Mouse (Mus musculus): ENCODE measurements around the gene Cacnb4. TPM values are rescaled to one million over a fixed set of nuclear protein-coding genes. Genes with fewer than 3 reads are reported as not detected.

Gene Cacnb4
- polyA plus RNA-seq, 1 experiment from 2014 or later, result 3.5 TPM

GRCm38 (mm10) chr2:52673172-52673571, 3.5 kb downstream of the Cacnb4 start:
- Histone ChIP-seq H3K4me3 (ENCODE audit: low read depth, low read length) (no peak overlapping the region), H3K9ac (replicated peaks; ENCODE audit: low read depth, low read length) (no peak overlapping the region), H3K9me3 (ENCODE audit: control insufficient read depth, low read depth, low read length) (no peaks in the 10 kb centered on the region), H3K36me3 (ENCODE audit: control insufficient read depth, insufficient read depth, low read length) (no peaks in the 10 kb centered on the region), H3K4me2 (replicated peaks; ENCODE audit: low read depth, low read length) (no peak overlapping the region), H3K4me1 (ENCODE audit: control insufficient read depth, insufficient read depth, low read length) (0 out of 2 replicates have a peak, but pooled peaks cover 3% of the 10 kb centered on the region), H3K27me3 (ENCODE audit: control insufficient read depth, insufficient read depth, low read length) (0 out of 2 replicates have a peak, but pooled peaks cover 4% of the 10 kb centered on the region), H3K27ac (ENCODE audit: low read length) (no peak overlapping the region)
- no peak for ATAC-seq (ENCODE audit: insufficient number of reproducible peaks, insufficient read depth, low FRiP score, low read depth)
- 70% methylated on average over 1 of the region's 1 CpGs for WGBS

GRCm38 (mm10) chr2:52670733-52671132, 5.9 kb downstream of the Cacnb4 start:
- Histone ChIP-seq H3K27me3 (ENCODE audit: control insufficient read depth, insufficient read depth, low read length) (0 out of 2 replicates have a peak, but pooled peaks cover 4% of the 10 kb centered on the region), H3K4me1 (ENCODE audit: control insufficient read depth, insufficient read depth, low read length) (no peaks in the 10 kb centered on the region), H3K36me3 (ENCODE audit: control insufficient read depth, insufficient read depth, low read length) (no peaks in the 10 kb centered on the region), H3K9me3 (ENCODE audit: control insufficient read depth, low read depth, low read length) (no peaks in the 10 kb centered on the region), H3K9ac (replicated peaks; ENCODE audit: low read depth, low read length) (no peak overlapping the region), H3K27ac (ENCODE audit: low read length) (no peak overlapping the region), H3K4me3 (ENCODE audit: low read depth, low read length) (no peak overlapping the region), H3K4me2 (replicated peaks; ENCODE audit: low read depth, low read length) (no peak overlapping the region)
- WGBS, result 88% methylated on average over 5 of the region's 5 CpGs
- no peak for ATAC-seq (ENCODE audit: insufficient number of reproducible peaks, insufficient read depth, low FRiP score, low read depth)

- Histone ChIP-seq H3K4me1 (ENCODE audit: control insufficient read depth, insufficient read depth, low read length) (no peaks in the 10 kb centered on the region), H3K4me3 (ENCODE audit: low read depth, low read length) (no peak overlapping the region), H3K27me3 (ENCODE audit: control insufficient read depth, insufficient read depth, low read length) (no peaks in the 10 kb centered on the region), H3K4me2 (replicated peaks; ENCODE audit: low read depth, low read length) (no peak overlapping the region), H3K9me3 (ENCODE audit: control insufficient read depth, low read depth, low read length) (no peaks in the 10 kb centered on the region), H3K36me3 (ENCODE audit: control insufficient read depth, insufficient read depth, low read length) (no peaks in the 10 kb centered on the region), H3K9ac (replicated peaks; ENCODE audit: low read depth, low read length) (no peak overlapping the region), H3K27ac (ENCODE audit: low read length) (no peak overlapping the region)
- WGBS, result 86% methylated on average over 6 of the region's 6 CpGs
- ATAC-seq (ENCODE audit: insufficient number of reproducible peaks, insufficient read depth, low FRiP score, low read depth), result no peak
Observed at GRCm38 (mm10) chr2:52668480-52668879, 8.2 kb downstream of the Cacnb4 start.

GRCm38 (mm10) chr2:52656722-52657121, 19.9 kb downstream of the Cacnb4 start:
- no peaks in the 10 kb centered on the region for H3K27me3 ChIP-seq (ENCODE audit: control insufficient read depth, insufficient read depth, low read length)
- WGBS, result 85% methylated on average over 5 of the region's 5 CpGs
- H3K9ac ChIP-seq (replicated peaks; ENCODE audit: low read depth, low read length), result no peak overlapping the region
- no peak overlapping the region for H3K4me2 ChIP-seq (replicated peaks; ENCODE audit: low read depth, low read length)
- H3K27ac ChIP-seq (ENCODE audit: low read length), result no peak overlapping the region
- H3K4me1 ChIP-seq (ENCODE audit: control insufficient read depth, insufficient read depth, low read length), result no peaks in the 10 kb centered on the region
- no peaks in the 10 kb centered on the region for H3K36me3 ChIP-seq (ENCODE audit: control insufficient read depth, insufficient read depth, low read length)
- ATAC-seq (ENCODE audit: insufficient number of reproducible peaks, insufficient read depth, low FRiP score, low read depth), result no peak
- H3K9me3 ChIP-seq (ENCODE audit: control insufficient read depth, low read depth, low read length), result no peaks in the 10 kb centered on the region
- H3K4me3 ChIP-seq (ENCODE audit: low read depth, low read length), result no peak overlapping the region

GRCm38 (mm10) chr2:52654541-52654940, 22.1 kb downstream of the Cacnb4 start:
- Histone ChIP-seq H3K36me3 (ENCODE audit: control insufficient read depth, insufficient read depth, low read length) (no peaks in the 10 kb centered on the region), H3K9me3 (ENCODE audit: control insufficient read depth, low read depth, low read length) (no peaks in the 10 kb centered on the region), H3K4me1 (ENCODE audit: control insufficient read depth, insufficient read depth, low read length) (no peaks in the 10 kb centered on the region), H3K4me3 (ENCODE audit: low read depth, low read length) (no peak overlapping the region), H3K27me3 (ENCODE audit: control insufficient read depth, insufficient read depth, low read length) (no peaks in the 10 kb centered on the region), H3K27ac (ENCODE audit: low read length) (no peak overlapping the region), H3K4me2 (replicated peaks; ENCODE audit: low read depth, low read length) (no peak overlapping the region), H3K9ac (replicated peaks; ENCODE audit: low read depth, low read length) (no peak overlapping the region)
- no peak for ATAC-seq (ENCODE audit: insufficient number of reproducible peaks, insufficient read depth, low FRiP score, low read depth)
- 70% methylated on average over 4 of the region's 4 CpGs for WGBS

GRCm38 (mm10) chr2:52651547-52651946, 25.1 kb downstream of the Cacnb4 start:
- Histone ChIP-seq H3K4me2 (replicated peaks; ENCODE audit: low read depth, low read length) (no peak overlapping the region), H3K27me3 (ENCODE audit: control insufficient read depth, insufficient read depth, low read length) (no peaks in the 10 kb centered on the region)

GRCm38 (mm10) chr2:52647255-52647998, 29.2 kb downstream of the Cacnb4 start:
- Histone ChIP-seq H3K9ac (replicated peaks; ENCODE audit: low read depth, low read length) (no peak overlapping the region), H3K4me2 (replicated peaks; ENCODE audit: low read depth, low read length) (no peak overlapping the region), H3K4me3 (ENCODE audit: low read depth, low read length) (no peak overlapping the region), H3K4me1 (ENCODE audit: control insufficient read depth, insufficient read depth, low read length) (no peaks in the 10 kb centered on the region), H3K27me3 (ENCODE audit: control insufficient read depth, insufficient read depth, low read length) (no peaks in the 10 kb centered on the region), H3K27ac (ENCODE audit: low read length) (no peak overlapping the region), H3K36me3 (ENCODE audit: control insufficient read depth, insufficient read depth, low read length) (no peaks in the 10 kb centered on the region), H3K9me3 (ENCODE audit: control insufficient read depth, low read depth, low read length) (no peaks in the 10 kb centered on the region)
- ATAC-seq (ENCODE audit: insufficient number of reproducible peaks, insufficient read depth, low FRiP score, low read depth), result no peak
- WGBS, result 76% methylated on average over 8 of the region's 8 CpGs

More at GRCm38 (mm10) chr2:52651547-52651946, 25.1 kb downstream of the Cacnb4 start:
- Histone ChIP-seq H3K27ac (ENCODE audit: low read length) (no peak overlapping the region), H3K4me1 (ENCODE audit: control insufficient read depth, insufficient read depth, low read length) (no peaks in the 10 kb centered on the region), H3K9ac (replicated peaks; ENCODE audit: low read depth, low read length) (no peak overlapping the region), H3K9me3 (ENCODE audit: control insufficient read depth, low read depth, low read length) (no peaks in the 10 kb centered on the region), H3K4me3 (ENCODE audit: low read depth, low read length) (no peak overlapping the region), H3K36me3 (ENCODE audit: control insufficient read depth, insufficient read depth, low read length) (no peaks in the 10 kb centered on the region)
- WGBS, result 85% methylated on average over 6 of the region's 6 CpGs
- ATAC-seq (ENCODE audit: insufficient number of reproducible peaks, insufficient read depth, low FRiP score, low read depth), result no peak

- Histone ChIP-seq H3K9ac (replicated peaks; ENCODE audit: low read depth, low read length) (no peak overlapping the region), H3K9me3 (ENCODE audit: control insufficient read depth, low read depth, low read length) (no peaks in the 10 kb centered on the region), H3K27ac (ENCODE audit: low read length) (no peak overlapping the region), H3K4me2 (replicated peaks; ENCODE audit: low read depth, low read length) (no peak overlapping the region), H3K27me3 (ENCODE audit: control insufficient read depth, insufficient read depth, low read length) (no peaks in the 10 kb centered on the region), H3K36me3 (ENCODE audit: control insufficient read depth, insufficient read depth, low read length) (no peaks in the 10 kb centered on the region), H3K4me3 (ENCODE audit: low read depth, low read length) (no peak overlapping the region), H3K4me1 (ENCODE audit: control insufficient read depth, insufficient read depth, low read length) (no peaks in the 10 kb centered on the region; the same call in 1 of the 2 replicates)
- WGBS, result 45% methylated on average over 6 of the region's 6 CpGs
- no peak for ATAC-seq (ENCODE audit: insufficient number of reproducible peaks, insufficient read depth, low FRiP score, low read depth)
Observed at GRCm38 (mm10) chr2:52643657-52644056, 33.0 kb downstream of the Cacnb4 start.

- no peak overlapping the region for H3K4me2 ChIP-seq (replicated peaks; ENCODE audit: low read depth, low read length)
- no peaks in the 10 kb centered on the region for H3K9me3 ChIP-seq (ENCODE audit: control insufficient read depth, low read depth, low read length)
- 49% methylated on average over 4 of the region's 4 CpGs for WGBS
- ATAC-seq (ENCODE audit: insufficient number of reproducible peaks, insufficient read depth, low FRiP score, low read depth), result no peak
- H3K27ac ChIP-seq (ENCODE audit: low read length), result no peak overlapping the region
- H3K36me3 ChIP-seq (ENCODE audit: control insufficient read depth, insufficient read depth, low read length), result no peaks in the 10 kb centered on the region
- no peaks in the 10 kb centered on the region; the same call in 1 of the 2 replicates for H3K4me1 ChIP-seq (ENCODE audit: control insufficient read depth, insufficient read depth, low read length)
- no peak overlapping the region for H3K4me3 ChIP-seq (ENCODE audit: low read depth, low read length)
- no peaks in the 10 kb centered on the region for H3K27me3 ChIP-seq (ENCODE audit: control insufficient read depth, insufficient read depth, low read length)
- H3K9ac ChIP-seq (replicated peaks; ENCODE audit: low read depth, low read length), result no peak overlapping the region
Observed at GRCm38 (mm10) chr2:52639530-52639875, 37.1 kb downstream of the Cacnb4 start.
